Mouse (Mus musculus): ENCODE results near the gene Zmynd8.

Gene Zmynd8

DNA sequence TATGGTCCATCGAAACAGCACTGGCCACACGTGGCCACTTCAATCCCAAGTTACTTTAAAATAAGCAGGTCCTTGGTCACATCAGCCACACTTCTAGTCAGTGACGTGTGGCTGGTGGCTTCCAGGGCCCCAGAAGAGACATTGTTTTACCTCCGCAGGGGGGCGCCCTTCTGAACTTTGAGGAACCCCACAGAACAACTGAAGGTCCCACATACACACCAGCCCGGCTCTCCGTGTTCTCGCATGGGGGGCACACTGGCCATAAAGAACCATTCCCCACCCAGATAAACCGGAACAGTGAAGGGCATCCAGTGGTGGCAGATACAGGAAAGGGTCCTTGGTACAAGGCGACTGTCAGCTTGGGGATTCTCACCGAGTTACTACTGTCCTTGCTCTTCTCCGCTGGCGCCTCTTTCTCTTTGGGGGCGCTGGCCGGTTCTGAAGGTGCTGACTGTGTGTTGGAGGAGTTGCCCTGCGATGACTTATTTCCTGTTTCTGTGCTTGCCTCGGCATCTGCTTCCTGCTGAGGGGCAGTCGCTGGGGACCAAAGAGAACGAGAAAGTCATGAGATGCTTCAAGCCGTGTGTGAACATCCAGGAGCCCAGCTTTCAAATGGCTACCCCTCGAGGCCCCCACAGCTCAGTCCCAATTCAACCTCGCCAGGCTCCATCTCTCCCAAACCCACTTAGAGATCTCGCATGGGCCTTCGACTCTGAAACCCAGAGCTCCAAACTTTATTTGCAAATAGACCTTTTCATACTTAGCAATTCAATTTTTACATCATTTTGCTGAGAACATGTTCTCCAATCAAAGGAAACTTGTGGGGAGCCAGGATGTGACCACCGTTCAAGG, 106.2 kb downstream of the Zmynd8 start:
- no peak for DNase-seq

DNA sequence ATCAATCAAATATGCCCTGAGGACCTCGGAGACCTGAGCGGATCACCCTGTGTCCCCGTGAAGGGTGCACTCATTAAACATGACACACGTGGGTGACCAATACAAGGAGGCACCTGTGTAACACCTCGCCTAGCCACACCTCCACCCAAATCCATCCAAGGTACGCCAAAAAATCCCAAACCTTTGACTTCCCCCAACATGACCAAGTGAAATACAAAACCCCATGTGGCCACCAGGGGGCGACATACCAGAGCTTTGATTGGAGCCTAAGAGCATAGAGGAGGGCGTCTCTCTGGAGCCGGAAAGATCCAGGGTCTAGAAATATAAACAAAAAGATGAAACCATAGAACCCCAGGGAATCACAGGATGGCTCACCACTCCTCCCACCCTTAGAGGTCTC, 107.2 kb downstream of the Zmynd8 start:
- DNase-seq = peak; percentile 69

DNA sequence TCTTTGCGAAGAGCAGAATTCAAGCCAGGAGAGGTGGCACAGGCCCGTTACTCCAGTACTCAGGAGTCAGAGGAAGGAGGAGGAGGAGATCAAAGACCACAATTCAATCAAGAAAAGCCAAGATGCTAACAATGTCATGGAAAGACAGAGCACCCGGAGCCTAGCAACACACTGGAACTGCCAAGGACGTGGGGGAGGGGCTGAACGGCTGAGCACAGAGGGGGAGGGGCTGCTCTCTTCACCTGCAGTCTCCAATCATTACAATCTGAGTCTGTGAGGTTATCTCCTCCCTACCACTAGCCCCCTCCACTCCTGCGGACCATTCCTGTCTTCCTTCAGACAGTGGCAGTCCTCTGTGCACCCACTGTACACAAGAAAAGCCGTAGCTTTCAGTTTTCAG, 107.8 kb downstream of the Zmynd8 start:
- DNase-seq = no peak

DNA sequence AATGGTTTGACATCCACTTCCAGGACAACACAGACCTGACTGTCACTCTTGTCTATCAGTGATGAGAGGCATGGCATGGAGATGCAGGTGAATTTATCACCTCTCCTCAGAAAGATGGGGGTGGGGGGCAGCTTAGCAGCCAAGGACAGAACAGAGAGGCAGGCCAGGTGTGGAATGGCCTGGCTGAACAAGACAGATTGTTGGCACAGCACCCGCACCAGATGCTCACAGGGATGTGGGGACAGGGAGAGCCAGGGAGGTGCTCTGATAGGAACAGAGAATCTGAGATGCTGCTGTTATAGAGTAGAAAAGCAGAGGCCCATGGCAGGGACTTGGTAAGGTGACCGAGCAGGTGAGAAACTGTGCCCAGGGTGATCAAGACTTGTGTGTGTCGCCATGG, 109.1 kb downstream of the Zmynd8 start:
- DNase-seq = no peak

DNA sequence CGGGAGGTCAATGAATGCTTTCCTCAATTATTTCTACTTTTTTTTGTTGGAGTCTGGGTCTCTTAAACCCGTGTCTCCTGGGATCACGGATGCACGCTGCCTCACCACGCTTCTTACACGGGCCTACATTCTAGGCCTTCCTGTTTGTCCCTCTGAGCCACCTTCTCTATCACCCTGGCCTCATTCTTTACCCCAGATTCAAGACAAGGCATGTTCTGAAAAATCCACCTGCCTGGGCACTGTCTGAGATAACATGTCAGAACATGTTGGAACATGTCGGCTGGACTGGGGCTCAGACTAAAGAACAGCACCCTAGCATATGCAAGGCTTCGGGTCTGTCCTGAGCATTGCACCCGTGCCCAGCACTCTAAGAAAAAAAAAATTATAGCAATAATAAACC, 110.0 kb downstream of the Zmynd8 start:
- no peak for DNase-seq

DNA sequence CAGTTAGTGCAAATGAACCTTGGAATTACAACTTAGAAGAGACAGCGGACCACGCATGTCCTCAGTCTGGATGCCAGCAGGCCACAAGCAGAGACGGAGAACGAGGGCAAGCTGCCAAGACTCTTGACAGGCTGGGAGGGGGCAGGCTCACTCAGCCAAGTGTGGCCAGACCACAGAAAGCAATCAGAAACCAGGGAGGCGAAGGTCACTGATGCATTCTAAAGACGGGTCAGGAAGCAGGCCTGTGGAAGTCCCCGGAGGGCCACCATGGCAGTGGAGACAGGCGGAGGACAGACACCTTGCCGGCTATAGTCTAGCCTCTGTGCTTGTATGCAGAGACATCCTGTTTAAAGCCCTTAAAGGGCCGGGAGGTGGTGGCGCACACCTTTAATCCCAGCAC, 110.8 kb downstream of the Zmynd8 start:
- DNase-seq = peak; percentile 85

DNA sequence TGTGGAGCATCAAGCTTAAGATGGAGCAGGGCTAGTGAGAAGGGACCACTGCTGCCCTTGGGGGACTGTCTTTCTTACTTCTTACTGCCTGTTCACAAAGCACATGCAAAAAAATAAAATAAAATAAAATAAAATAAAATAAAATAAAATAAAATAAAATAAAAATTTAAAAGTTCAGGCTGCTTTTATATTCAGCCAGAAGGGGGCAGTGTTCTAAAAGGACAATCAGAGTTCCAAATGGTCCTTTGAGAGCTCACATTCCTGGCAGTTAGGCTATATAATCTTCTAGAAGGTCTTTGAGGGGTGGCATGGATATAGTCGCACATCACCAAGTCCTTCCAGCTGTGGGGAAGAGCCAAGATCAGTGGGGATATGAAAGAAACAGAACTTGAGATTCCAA, 112.3 kb downstream of the Zmynd8 start:
- DNase-seq = no peak

DNA sequence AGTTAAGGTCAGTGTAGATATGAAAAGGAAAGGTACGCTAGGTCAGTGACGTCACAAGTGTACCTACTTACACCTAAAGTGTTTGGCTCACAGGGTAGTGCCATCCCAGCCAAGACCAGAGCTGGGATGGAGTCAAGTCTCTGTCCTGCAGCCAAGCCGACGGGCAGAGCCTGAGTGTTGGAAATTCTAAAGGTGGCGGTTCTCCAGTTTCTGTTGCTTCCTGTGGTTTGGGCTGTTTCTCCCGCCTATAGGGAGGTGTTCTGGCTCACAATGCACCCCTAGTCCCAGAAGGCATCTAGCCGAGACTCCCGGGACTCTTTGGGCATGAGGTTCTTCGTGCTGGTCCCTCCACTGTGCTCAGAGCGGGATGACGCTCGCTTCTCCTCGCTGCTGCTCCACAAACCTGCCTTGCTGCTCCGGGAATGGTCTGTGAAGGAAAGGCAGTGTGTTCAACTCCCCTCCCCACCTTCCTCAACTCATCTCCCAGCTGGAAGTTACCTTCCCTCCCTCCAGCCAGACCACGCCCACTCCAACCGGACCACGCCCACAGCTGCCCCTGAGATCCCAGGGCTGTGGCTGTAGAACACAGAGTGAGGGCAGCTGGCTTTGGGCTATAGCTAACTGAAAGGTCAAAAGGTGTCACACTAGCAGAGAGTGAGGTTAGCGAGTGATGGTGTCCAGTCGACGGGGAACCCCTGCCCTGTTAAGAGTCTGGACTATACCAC, 113.3 kb downstream of the Zmynd8 start:
- DNase-seq = no peak

DNA sequence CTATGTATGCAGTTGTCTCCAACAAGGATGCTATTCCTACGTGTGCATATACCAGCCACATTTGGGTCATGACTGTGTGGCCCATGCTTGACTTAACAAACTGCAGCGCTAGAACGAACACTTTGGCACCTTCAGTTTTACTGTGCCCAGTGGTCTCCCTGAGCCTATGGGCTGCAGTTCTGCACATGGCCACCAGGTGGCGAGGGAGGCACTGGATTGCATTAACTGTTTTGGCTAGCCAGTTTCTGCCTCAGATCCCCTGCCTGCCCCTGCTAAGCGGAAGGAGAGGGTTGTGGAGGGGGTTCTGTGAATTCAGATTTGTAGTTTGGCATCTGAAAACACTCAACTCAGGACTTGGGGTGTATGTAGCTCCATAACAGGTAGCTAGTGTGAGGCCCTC, 116.5 kb downstream of the Zmynd8 start:
- DNase-seq = peak; percentile 83

DNA sequence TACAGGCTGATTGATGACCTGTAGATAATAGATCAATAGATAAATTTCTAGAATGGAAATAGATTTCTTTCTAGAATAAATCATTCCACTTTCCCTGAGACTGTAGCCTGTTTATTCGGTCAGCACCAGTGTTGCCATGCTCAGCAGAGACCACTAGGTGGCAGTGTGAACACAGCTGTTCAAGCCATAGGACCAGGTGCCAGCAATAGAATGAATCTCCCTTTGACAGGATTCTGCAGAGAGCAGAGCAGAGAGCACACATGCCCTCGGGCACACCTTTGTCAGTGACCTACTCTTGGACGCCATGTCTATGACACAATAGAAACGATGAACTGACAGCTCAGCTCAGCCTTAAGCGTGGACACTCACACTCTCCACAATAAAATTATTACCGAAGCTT, 119.9 kb downstream of the Zmynd8 start:
- DNase-seq = peak; percentile 70

DNA sequence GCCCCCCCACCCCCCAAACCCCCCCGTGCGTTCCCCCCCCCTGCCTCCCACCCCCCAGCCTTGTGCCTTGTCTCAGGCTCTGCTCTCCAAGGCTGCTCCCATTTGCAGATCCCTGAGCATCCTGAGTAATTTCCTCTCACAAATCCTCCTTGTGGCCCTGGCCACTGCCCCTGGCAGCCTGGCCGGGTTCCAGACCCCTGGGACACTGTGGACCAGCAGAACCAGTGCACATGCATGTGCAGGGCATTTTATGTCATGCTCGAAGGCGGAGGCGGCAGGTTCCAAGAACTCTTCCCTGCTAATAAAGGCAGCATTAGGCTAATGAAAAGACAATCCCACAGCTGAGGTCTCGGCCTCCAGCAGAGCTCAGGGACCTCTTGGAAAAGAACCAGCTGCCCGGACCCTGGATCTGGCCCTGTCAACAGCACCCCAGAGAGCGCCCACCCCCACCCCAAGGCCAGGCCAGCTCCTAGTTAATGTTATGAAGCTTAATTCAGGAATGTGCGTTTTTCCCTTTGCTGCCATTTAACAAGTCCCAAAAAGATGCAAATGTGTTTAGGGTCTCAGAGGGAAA, 129.4 kb downstream of the Zmynd8 start:
- no peak for DNase-seq

DNA sequence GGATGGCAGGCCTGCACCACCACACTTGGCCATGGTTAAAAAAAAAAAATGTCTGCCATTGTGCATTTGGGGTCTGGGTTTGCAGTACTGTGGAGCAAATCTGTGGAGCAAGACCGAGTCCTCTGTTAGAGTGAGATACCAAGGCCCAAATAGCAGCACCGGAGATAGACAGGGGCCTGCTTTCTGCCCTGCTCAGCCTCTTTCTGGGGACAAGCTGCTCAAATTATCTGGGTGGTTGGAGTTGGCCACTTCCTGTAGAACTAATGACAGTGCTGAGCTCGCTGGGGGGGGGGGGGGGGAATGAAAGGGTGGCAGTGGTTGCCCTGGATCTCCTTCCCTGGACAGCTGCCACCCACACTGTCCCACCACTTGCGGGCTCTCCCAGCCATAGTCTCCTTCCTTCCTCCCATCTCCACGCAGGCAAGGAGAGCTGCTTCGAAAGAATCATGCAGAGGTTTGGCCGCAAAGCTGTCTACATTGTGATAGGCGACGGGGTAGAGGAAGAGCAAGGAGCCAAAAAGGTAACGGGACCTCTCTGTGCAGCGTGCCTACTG, 129.9 kb downstream of the Zmynd8 start:
- no peak for DNase-seq

DNA sequence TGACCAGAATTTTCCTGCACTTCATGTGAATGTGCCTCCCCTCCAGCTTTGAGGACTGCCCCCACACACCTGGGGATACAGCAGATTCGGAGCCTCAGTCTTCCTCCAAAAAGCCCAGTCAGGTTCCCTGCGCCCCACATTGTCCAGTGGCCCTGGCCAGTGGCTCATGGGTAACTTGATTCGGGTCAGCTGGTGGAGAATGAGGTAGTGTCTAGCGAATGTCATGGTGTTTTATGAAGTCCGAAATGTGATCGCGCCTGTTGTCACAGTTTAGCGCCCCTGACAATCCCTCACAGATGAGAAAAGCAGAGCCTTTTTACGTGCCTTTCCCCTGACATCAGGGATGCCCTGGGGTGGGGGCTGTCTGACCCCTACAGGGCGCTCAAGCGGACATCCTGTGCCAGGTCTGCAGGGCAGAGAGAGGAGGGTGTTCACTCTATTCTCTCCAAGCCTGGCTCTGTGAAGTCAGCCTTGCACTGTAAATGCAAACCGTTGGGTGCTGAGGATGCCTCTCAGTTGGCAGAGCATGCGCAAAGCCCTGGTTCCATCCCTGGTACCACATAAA, 139.3 kb downstream of the Zmynd8 start:
- DNase-seq = no peak

DNA sequence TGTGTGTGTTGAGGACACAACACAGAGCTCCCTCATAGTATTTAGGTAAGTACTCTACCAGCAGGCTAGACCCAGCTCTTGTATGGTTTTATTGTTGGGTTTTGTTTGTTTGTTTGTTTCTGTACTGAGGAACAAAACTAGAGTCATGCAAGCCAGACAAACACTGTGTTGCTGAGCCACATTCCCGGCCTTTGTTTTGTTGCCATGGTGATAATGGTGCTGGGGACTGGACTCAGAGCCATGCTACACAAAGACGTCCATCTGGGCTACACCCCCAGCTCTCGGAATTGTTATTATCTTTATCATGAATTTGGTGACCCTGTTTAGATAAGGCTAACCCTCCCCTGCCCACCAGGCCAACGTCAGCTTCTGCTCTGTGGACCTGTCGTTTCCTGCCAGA, 140.3 kb downstream of the Zmynd8 start:
- no peak for DNase-seq

DNA sequence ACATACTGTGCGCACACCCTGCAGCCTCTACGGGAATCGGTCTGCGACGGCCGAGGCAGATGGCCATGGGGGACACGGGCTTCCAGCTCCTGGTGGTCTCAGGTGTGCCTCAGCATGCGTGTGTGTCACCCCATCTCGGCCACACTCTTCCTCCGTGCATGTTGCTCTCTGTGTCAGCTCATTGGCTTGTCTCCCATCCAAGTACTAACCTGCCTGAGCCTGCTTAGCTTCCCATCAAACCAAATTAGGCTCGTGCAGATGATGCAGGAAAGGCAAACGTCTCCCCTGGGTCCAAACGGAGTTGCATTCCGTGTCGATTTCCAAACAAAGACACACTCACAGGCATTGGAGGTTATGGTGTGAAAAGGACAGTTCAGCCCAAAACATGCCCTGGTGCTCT, 141.0 kb downstream of the Zmynd8 start:
- DNase-seq = no peak

DNA sequence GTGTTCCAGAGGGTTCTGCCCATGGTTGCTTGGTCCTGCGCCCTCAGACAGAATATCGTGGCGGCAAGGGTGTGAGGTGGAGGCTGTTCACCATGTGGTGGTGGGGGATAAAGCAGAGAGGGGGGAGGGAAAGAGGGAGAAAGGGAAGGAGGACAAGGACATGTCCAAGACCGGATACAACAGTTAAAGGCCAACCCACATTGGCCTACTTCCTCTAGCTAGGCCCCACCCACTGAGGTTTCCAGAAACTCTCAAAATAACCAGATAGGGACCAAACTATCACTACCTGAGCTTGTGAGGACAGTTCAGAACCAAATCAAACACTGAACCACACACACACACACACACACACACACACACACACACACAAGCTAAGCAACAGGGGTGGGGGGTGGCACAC, 146.1 kb downstream of the Zmynd8 start:
- DNase-seq = no peak

DNA sequence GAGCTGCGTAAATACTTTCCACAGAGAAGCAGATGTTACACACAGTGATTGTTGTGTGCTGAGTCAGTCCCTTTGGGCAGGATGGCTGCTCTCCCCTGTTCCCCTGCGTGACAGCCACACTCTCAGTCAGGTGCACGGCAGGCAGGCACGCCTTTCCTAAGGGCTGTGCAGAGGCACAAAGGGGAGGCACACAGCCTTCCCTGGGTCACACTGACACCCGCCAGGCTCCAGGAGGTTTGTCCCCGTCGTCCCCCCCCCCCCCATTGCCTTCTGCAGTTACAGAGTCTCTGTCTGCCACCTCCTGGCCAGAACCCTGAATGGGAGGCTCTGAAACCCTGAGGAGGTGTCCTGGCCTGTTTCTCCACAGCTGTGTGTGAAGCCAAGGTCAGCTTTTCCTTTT, 147.7 kb downstream of the Zmynd8 start:
- DNase-seq = no peak

DNA sequence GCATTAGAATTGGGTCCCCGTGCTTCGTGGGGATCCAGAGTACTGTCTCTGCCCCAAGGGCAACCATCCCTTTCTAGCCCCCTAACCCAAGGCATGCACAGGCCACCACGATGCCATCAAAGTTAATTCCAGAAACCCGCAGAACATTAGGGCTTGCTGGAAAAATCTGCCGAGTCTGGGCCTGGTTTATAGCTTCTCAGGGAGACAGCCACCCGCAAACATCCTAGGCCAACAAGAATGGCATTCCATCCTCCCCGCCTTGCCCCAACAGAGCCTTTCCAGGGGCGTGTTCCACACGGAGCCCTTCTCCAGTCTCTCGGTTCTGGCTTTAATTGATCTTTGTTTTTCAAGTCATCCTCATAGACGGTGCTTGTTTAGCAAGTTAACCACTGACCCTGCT, 150.4 kb downstream of the Zmynd8 start:
- no peak for DNase-seq

DNA sequence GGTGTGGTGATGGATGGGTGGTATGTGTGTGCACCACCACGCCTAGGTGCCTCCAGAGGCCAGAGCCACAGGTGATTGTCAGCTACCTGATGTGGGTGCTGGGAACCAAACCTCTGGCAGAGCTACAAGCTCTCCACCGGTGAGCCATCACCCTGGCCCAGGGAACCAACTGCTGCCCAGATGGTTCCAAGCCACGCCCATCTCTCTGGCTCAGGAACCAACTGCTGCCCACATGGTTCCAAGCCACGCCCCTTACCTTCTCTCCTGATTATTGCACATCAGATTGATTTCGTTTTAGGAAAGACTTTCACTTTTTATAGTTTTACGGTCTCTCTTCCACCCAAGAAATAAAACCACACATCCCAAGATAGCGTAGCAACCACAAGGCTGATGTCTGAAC, 150.8 kb downstream of the Zmynd8 start:
- DNase-seq = no peak

DNA sequence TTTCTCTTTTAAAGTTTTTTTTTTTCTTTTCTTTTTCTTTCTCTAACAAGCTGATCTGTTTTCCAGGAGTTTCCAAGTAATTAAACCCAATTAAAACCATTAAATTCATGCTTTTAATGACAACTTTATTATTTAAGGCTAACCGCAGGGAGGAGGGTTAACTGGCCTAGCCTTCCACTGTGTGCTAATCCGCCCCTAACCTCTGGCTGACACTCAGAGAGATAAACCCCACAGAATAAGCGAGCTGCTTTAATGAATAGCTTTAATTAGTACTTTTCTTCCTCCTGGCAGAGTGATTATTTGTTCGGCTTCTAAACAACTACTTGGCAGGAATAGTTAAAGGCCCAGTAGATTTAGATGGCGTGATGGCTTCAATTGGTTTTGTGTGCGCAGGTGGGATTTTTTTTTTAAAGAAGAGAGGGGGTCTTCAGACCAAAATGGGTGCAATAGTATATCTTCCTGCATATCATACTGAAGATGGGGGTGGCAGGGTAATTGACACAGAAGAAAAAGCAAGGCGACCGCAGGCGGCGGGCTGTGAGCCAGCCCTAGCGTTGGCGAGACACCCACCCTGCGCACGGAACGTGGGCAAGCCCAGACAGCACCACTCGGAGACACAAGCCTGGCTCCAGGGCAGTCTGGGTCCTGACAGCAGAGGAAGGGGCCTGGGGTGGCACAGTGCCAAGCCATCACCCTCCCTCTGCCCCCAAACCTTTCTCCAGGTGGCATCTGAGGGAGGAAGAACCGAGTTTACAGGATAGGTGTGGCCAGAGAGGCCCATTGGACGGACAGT, 153.3 kb downstream of the Zmynd8 start:
- DNase-seq = no peak

DNA sequence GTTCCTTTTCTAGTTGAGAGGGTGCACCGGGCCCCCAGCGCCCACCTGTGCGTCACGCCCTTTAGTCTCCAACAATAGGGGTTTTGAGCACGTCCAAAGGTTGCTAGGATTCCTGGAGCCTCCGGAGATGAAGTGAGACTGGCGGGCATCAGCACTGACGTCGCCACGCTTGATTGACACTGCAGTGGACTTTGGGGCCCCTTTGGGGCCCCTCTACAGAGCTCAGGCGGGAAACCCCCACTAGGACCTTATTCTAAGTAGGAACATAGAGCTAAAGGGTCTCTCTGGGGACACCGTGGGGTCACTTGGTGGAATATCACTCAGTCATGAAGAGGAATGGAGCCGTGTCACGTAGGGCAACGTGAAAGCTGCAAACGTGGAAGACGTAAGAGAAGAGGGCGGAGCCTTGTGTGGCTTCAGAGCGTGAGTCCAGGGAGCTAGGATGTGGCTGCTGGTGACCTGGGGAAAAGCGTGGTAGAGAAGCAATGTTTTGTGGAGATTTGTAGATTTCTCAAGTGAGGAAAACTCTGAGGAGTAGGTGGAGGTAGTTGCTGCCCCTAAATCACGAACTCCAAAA, 156.5 kb downstream of the Zmynd8 start:
- no peak for DNase-seq

DNA sequence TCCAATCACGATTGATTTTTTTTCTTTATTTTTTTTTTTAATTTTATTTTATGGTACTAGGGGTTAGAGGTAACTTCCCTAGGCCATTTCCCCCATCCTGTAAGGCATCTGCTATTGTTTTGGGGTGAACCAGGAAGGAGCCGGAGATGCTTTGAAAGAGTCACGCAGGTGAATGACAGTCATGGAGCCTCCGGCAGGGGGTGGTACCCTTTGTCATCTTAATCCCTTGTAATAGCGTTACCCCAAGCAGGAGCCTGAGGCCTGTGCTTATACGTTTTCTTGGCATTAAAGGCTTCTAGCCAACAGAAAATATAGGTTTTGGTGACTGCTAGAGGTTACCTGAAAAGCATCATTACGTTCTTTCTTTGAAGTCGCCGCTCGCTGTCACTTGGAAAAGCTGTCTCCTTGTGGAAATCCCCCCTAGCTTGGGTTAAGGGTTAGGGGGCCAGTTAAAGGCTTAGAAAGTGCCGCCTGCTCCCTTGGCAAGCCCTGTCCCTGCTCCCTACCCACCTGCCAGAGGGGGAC, 157.2 kb downstream of the Zmynd8 start:
- DNase-seq = no peak

All from lung, postnatal 14 days (tissue).